Mouse (Mus musculus): ENCODE results near the gene Nmnat3. TPM values are rescaled to one million over a fixed set of nuclear protein-coding genes. Genes with fewer than 3 reads are reported as not detected.
A peak's percentile ranks its signal among the peaks of the same experiment; 100 is the strongest.

Nmnat3 gene
- total and polyA plus RNA-seq, 2 experiments, result 9.2 to 11.1 TPM

DNA sequence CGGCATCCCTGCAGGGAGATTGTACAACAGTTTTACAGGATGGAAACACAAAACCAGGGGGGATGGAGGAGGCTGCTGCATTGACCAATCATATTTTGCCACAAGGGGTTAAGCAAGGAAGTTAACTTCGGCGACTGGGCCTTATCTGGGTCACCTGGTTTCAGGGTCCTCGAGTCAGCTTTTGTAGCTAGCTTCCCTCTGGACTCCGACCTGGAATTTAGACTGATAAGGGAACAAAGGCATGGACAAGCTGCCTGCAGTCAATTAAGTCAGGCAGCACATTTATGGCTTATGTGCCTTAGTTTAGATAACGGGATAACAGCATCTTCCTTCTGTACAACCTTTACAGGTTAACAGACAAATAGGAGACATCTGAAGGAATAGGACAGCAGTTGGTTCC, 65.1 kb downstream of the Nmnat3 start:
- TF ChIP-seq CTCF (IDR thresholded peaks at IDR 0.05; ENCODE audit: low read depth, low read length) (no peak), POLR2A (IDR thresholded peaks at IDR 0.05; ENCODE audit: extremely low read depth, insufficient read depth, low read length) (no peak)
- DNase-seq (ENCODE audit: extremely low read depth, low read depth, low spot score), result no peak

DNA sequence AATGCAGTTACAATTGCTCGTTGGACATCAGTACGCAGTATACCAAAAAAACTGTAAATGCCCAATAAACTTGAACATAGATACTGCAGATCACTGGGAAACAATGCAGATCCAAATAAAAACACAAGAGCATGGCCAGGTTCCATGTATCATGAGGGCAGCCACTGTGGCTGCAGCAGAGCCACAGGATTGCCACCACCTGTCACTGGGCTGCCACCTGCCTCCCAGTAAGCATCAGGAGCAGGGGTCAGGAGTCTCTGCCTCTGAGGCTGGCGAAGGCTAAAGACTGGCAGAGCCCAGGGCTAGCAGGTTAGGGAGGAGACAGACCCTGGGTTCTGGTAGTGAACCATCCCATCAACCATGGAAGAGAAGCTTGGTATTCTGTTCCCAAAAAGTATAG, 67.7 kb downstream of the Nmnat3 start:
- TF ChIP-seq CTCF (IDR thresholded peaks at IDR 0.05; ENCODE audit: low read depth, low read length) (no peak), POLR2A (IDR thresholded peaks at IDR 0.05; ENCODE audit: extremely low read depth, insufficient read depth, low read length) (no peak)
- WGBS, result 94% methylated on average over 3 of the region's 3 CpGs
- Histone ChIP-seq H3K4me3 (ENCODE audit: insufficient read depth, low read depth, low read length) (no peak overlapping the region), H3K36me3 (ENCODE audit: control insufficient read depth, insufficient read depth, low read length) (no peaks in the 10 kb centered on the region), H3K27ac (replicated peaks; ENCODE audit: insufficient read depth, low read depth, low read length) (no peak overlapping the region), H3K27me3 (ENCODE audit: control insufficient read depth, insufficient read depth, low read length) (no peaks in the 10 kb centered on the region), H3K79me2 (ENCODE audit: control insufficient read depth, insufficient read depth, low read length) (no peaks in the 10 kb centered on the region), H3K9ac (ENCODE audit: low read depth, low read length) (no peak overlapping the region), H3K4me1 (ENCODE audit: control insufficient read depth, insufficient read depth, low read length) (no peaks in the 10 kb centered on the region)
- DNase-seq (ENCODE audit: extremely low read depth, low read depth, low spot score), result no peak

More for the DNA sequence above, 65.1 kb downstream of the Nmnat3 start:
- Histone ChIP-seq H3K4me1 (ENCODE audit: control insufficient read depth, insufficient read depth, low read length) (no peaks in the 10 kb centered on the region), H3K4me3 (ENCODE audit: insufficient read depth, low read depth, low read length) (no peak overlapping the region), H3K9ac (ENCODE audit: low read depth, low read length) (no peak overlapping the region), H3K27me3 (ENCODE audit: control insufficient read depth, insufficient read depth, low read length) (no peaks in the 10 kb centered on the region), H3K27ac (replicated peaks; ENCODE audit: insufficient read depth, low read depth, low read length) (no peak overlapping the region), H3K36me3 (ENCODE audit: control insufficient read depth, insufficient read depth, low read length) (no peaks in the 10 kb centered on the region), H3K79me2 (ENCODE audit: control insufficient read depth, insufficient read depth, low read length) (no peaks in the 10 kb centered on the region)
- 42% methylated on average over 6 of the region's 6 CpGs for WGBS

DNA sequence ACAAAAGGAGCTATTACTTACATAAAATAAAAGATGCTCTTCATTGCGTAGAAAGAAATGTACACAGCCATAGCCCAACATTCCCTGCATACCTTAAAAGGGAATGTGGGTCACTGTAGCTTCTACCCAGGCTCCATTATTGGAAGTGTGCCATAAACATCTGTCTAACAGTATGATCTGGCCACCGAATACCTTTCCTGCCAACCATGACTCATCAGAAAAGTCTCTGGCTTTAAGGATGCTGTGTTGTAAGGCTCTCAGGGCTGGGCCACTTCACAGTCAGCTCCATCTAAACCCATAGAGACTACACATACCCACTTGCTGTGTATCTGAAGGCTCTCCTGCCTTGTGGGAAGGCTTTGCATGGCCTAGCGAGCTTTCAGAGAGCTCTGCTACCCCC, 73.8 kb downstream of the Nmnat3 start:
- TF ChIP-seq CTCF (IDR thresholded peaks at IDR 0.05; ENCODE audit: low read depth, low read length) (no peak), POLR2A (IDR thresholded peaks at IDR 0.05; ENCODE audit: extremely low read depth, insufficient read depth, low read length) (no peak)
- H3K4me3 ChIP-seq (ENCODE audit: insufficient read depth, low read depth, low read length), result no peak overlapping the region
- H3K36me3 ChIP-seq (ENCODE audit: control insufficient read depth, insufficient read depth, low read length), result no peaks in the 10 kb centered on the region
- peak; percentile 6 for DNase-seq (ENCODE audit: extremely low read depth, low read depth, low spot score)
- H3K27me3 ChIP-seq (ENCODE audit: control insufficient read depth, insufficient read depth, low read length), result no peaks in the 10 kb centered on the region
- 72% methylated on average over 3 of the region's 3 CpGs for WGBS
- no peaks in the 10 kb centered on the region for H3K4me1 ChIP-seq (ENCODE audit: control insufficient read depth, insufficient read depth, low read length)
- H3K27ac ChIP-seq (replicated peaks; ENCODE audit: insufficient read depth, low read depth, low read length), result no peak overlapping the region
- no peak overlapping the region for H3K9ac ChIP-seq (ENCODE audit: low read depth, low read length)
- H3K79me2 ChIP-seq (ENCODE audit: control insufficient read depth, insufficient read depth, low read length), result no peaks in the 10 kb centered on the region

DNA sequence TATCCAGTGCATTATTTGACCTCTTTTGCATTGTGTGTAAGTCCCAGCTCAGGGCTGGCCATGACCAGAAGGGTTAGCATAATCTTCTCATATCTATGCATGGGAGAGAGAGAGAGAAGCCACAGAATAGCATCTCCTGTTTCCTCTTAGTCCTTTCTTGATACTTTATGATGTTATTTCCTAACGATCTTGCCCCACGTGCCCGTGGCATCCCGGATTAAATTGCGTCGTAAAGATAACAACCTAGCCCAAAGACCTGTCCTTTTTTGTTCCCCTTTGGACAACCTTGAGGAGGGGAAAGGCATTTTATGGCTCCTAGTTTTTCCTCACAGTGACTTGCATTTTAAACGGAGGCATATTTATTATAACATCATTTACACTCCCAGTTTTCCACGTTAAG, 78.8 kb downstream of the Nmnat3 start:
- H3K4me3 ChIP-seq (ENCODE audit: insufficient read depth, low read depth, low read length), result no peak overlapping the region
- TF ChIP-seq POLR2A (IDR thresholded peaks at IDR 0.05; ENCODE audit: extremely low read depth, insufficient read depth, low read length), result no peak
- TF ChIP-seq CTCF (IDR thresholded peaks at IDR 0.05; ENCODE audit: low read depth, low read length), result no peak
- H3K79me2 ChIP-seq (ENCODE audit: control insufficient read depth, insufficient read depth, low read length), result no peaks in the 10 kb centered on the region
- H3K4me1 ChIP-seq (ENCODE audit: control insufficient read depth, insufficient read depth, low read length), result no peaks in the 10 kb centered on the region
- H3K36me3 ChIP-seq (ENCODE audit: control insufficient read depth, insufficient read depth, low read length), result no peaks in the 10 kb centered on the region
- no peaks in the 10 kb centered on the region for H3K27me3 ChIP-seq (ENCODE audit: control insufficient read depth, insufficient read depth, low read length)
- no peak for DNase-seq (ENCODE audit: extremely low read depth, low read depth, low spot score)
- WGBS, result 85% methylated on average over 8 of the region's 8 CpGs
- no peak overlapping the region for H3K27ac ChIP-seq (replicated peaks; ENCODE audit: insufficient read depth, low read depth, low read length)
- H3K9ac ChIP-seq (ENCODE audit: low read depth, low read length), result no peak overlapping the region

DNA sequence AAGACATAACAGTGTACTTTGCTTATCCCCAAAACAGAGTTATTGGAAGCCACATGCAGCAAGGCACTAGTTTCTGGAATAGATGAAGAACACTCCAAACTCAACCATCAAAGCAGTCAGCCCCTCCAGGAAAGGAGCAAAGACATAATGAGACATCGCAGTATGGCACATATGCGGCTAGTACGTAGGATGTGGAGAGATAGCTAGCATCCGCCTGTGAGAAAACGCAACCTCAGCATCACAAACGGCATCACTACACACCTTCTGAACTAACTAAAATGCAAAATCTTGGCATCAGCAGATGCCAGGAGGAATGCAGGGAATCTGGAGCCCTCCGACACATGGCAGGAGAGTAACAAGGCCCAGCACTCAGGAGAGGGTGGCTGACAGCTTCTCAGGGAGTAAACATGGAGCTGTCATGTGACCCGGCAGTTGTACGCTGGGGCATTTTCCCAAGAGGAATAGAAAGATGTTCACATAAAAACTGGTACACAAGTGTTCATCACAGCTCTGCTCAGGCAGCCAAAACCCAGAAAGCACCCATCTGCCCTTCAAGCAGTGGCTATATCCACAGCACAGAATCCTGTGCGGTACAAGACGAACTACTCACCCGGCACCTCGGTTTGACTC, 80.2 kb downstream of the Nmnat3 start:
- Histone ChIP-seq H3K36me3 (ENCODE audit: control insufficient read depth, insufficient read depth, low read length) (no peaks in the 10 kb centered on the region), H3K9ac (ENCODE audit: low read depth, low read length) (no peak overlapping the region), H3K4me1 (ENCODE audit: control insufficient read depth, insufficient read depth, low read length) (no peaks in the 10 kb centered on the region), H3K79me2 (ENCODE audit: control insufficient read depth, insufficient read depth, low read length) (no peaks in the 10 kb centered on the region), H3K27ac (replicated peaks; ENCODE audit: insufficient read depth, low read depth, low read length) (no peak overlapping the region), H3K27me3 (ENCODE audit: control insufficient read depth, insufficient read depth, low read length) (no peaks in the 10 kb centered on the region), H3K4me3 (ENCODE audit: insufficient read depth, low read depth, low read length) (no peak overlapping the region)
- TF ChIP-seq POLR2A (IDR thresholded peaks at IDR 0.05; ENCODE audit: extremely low read depth, insufficient read depth, low read length), result no peak
- no peak for TF ChIP-seq CTCF (IDR thresholded peaks at IDR 0.05; ENCODE audit: low read depth, low read length)
- DNase-seq (ENCODE audit: extremely low read depth, low read depth, low spot score), result no peak
- 96% methylated on average over 13 of the region's 13 CpGs for WGBS

DNA sequence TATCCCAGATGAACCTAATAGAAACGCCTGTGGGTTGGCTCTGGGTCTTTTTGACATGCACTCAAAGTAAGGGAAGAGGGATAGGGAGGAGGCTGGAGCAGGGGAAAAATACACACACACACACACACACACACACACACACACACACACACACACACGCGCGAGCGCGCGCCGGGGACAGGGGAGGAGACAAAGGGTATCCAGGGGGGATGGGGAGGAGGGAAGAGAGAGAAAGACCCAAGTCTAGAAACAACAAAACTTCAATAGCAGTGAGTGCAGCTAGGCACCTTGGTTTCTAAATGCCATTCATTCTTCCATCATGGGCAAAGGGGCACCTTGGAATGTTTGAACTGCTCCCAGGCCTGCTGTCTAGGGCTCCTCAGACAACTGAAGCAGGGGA, 82.5 kb downstream of the Nmnat3 start:
- Histone ChIP-seq H3K27me3 (ENCODE audit: control insufficient read depth, insufficient read depth, low read length) (no peaks in the 10 kb centered on the region), H3K79me2 (ENCODE audit: control insufficient read depth, insufficient read depth, low read length) (no peaks in the 10 kb centered on the region), H3K4me1 (ENCODE audit: control insufficient read depth, insufficient read depth, low read length) (no peaks in the 10 kb centered on the region), H3K36me3 (ENCODE audit: control insufficient read depth, insufficient read depth, low read length) (no peaks in the 10 kb centered on the region), H3K9ac (ENCODE audit: low read depth, low read length) (no peak overlapping the region), H3K4me3 (ENCODE audit: insufficient read depth, low read depth, low read length) (no peak overlapping the region), H3K27ac (replicated peaks; ENCODE audit: insufficient read depth, low read depth, low read length) (no peak overlapping the region)
- WGBS, result 57% methylated on average over 8 of the region's 8 CpGs
- TF ChIP-seq POLR2A (IDR thresholded peaks at IDR 0.05; ENCODE audit: extremely low read depth, insufficient read depth, low read length) (no peak), CTCF (IDR thresholded peaks at IDR 0.05; ENCODE audit: low read depth, low read length) (no peak)
- no peak for DNase-seq (ENCODE audit: extremely low read depth, low read depth, low spot score)

Measured in liver, adult 2 months (tissue).